Mouse (Mus musculus) frontal cortex, adult (tissue): ENCODE results near the gene Myo1e.

Experiments used
- ATAC-seq: cut with Nextera tagmentation; 2 replicates; pipeline ENCODE4 v1.9.2; 2017; ENCODE audit warnings: mild to moderate bottlenecking, moderate library complexity, mixed read lengths; ENCODE audit not compliant: low TSS enrichment

The Myo1e gene

DNA sequence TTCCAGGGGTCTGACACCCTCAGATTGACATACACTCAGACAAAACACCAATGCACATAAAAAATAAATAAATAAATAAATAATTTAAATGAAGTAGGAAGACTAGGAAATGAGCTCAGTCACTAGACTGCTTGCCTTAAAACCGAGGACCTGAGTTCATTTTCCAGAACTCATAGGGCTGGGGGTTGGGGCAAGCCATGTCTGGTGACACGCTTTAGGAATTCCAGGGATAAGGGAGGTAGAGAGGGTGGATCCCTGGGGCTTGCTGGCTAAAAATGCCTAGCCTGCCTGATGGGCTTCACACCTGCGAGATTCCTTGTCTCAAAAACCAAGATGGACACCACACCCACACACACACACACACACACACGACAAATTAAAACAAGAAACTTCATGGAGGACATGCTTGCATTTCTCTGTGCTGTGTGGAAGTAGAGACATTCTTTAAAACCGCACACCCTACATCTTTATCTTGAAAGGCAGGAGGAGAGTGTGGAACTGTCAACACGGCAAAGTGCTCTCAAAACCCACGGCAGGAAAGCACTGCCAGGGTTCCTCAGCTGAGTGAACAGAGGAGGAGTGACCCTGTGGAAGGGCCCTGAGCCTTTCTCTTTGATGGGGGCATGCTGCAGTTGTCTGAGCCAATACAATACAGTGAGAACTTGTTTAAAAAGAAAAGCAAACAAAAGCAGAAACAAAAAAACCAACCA is 13.5 kb downstream of the Myo1e start:
- no peak for ATAC-seq

DNA sequence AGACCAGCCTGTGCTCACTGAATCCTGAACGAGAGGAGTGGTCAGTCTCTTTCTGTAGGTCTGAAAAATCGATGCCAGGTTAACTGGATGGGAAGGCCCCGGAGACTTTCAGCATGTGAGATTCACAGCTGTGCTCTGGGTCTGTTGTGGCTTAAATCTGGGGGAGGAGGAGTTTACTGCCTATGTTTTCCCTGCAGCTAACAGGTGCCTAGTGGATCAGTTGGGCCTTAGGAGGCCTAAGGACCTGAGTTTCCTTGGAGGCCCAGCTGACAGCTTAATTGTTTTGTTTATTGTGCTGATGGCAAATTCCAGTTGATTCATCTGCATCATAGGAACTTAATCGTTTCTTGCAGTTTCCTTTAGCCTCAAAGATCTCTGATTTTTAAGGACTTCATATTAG is 16.0 kb downstream of the Myo1e start:
- ATAC-seq: no peak

DNA sequence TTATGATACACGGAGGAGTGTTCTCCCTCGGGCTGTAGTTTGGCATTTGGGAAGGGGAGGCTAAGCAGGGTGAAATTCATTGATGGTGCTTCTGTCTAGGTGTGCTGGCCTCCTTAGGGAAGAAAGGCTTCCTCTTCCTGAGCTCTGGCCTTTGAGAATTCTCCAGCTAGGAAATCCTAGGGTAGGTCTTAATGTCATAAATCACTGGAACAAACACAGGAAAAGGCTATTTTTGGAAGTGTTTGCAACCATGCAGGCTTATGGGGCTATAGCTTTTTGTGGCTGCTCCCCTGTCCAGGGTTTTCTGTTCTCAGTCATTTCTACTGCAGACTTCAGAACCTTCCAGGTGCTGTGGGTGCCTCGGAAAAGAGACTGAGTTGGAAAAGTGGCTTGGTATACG is 16.9 kb downstream of the Myo1e start:
- no peak for ATAC-seq

DNA sequence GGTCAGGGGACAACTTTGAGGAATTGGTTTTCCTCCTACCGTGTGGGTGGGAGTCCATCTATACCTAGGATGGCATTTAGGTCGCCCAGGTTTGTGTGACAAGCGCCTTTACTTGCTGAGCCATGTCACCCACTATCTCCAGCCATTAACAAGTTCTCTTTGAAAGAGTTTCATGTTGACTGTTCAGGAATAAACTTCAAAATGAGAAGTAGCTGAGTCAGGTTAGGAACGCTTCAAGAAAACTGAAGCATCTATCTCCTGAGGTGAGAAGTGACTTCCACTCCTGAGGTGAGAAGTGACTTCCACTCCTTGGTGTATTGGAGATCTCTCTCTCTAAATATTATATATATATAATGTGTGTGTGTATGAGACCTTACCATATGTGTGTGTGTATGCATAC is 19.2 kb downstream of the Myo1e start:
- no peak for ATAC-seq

DNA sequence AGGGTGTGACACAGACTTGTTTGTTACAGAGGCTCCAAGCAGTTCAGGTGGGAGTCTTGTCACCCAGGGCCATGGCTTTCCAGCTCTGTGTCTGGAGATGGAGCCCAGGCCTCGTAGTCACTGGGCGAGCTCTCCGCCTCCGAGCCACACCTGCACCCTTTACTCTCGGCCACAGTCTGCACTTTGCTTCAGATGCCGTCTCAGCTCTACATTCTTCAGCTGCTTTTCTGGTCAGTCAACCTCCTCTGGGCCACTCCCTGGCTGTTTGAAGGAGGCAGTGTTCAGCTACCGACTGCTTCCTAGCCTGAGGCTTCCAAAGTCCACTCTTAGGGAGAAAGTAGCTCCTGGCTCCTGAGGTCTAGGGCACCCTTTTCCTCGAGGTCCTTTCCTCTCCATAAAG is 22.7 kb downstream of the Myo1e start:
- ATAC-seq: no peak

DNA sequence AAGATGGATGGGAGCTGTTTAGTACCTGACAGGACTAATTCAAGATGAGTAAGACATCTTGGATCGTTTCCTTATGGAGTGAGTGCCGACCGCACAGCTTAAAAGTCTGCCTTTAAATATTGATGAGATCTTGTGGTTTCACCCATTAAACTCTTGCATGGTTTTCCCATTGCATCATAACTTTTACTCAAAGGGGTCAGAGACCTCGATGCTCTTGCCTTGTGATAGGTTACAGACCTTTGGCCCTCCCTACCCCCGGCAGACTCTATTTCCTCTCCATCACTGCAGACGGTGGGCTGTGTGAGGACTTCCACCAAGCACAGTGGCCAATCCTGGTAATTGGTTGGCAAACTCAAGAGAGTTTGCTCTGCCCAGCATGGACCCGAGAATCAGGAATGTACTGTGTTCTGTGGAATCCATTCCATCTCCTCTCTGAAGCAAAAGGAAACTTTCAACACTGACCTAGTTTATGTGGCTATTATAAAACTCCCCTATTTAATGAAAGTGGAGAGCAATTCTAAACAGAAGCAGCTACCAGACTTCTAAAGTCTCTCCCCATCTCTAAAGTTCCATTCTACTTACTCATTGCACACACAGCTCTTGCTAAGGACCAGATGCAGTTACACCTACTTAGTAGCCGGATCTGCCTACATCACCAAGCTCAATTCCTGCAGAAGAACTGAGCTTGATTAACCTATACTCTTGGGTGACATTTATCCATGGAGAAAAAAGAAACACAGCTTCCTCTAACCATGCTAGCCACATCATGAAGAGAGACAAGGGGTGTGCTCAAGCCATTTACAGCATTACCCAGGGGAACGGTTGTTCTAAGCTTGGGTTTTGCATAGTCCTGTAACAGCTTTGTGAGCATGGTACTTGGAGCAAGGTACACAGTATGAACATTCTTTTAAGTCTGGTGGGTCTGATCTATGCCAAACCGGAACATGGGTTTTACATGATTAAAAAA is 25.2 kb downstream of the Myo1e start:
- ATAC-seq: no peak; the same call in 1 of the 2 replicates

DNA sequence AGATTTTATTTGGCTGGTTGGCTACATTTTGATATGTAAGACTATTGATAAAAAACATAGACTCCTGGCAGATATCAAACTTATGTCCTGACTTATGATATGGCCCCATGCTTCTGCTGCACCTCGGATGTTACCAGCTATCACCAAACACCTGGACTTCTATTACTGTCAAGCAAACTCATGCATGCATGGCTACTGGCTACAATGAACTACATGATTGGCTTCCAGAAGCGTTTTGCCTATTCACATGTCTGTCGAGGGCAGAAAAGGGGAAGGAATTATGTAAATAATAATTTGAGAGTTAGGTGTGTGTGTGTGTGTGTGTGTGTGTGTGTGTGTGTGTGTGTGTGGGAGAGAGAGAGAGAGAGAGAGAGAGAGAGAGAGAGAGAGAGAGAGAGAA is 30.0 kb downstream of the Myo1e start:
- ATAC-seq: no peak

DNA sequence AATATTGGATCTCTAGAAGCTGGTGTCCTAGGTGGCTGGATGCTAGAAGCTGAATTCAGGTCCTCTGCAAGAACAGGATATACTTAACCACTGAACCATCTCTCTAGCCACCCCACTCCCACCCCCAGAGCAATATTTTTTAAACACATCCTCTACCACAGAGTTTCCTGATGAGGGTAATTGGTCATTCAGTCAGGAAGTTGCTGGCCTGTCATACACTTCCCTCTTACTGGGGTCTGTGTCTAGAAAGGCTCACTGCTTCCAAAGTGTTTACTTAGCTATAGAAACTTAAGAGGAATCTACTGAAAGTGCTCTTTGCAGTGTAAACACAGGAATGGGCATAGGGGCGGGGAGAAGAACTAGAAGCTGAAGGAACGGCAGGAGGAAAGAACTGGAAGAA is 30.4 kb downstream of the Myo1e start:
- no peak for ATAC-seq

DNA sequence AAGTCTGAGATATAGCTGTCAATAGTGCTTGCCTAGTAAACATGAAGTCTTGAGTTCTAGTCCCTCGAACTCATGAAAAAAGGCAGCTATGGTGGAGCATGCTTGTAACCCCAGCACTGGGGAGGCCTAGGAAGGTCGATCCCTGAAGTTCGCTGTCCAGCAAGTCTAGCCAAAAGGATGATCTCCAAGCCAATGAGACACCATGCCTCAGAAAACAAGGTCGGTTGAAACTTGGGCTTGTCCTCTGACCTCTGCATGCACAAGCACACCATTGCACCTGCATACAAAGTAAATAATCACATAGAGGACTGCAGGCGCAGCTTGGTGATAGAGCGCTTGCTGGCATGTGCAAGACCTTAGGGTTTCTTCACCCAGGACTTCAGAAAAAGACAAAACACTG is 31.2 kb downstream of the Myo1e start:
- ATAC-seq: no peak

DNA sequence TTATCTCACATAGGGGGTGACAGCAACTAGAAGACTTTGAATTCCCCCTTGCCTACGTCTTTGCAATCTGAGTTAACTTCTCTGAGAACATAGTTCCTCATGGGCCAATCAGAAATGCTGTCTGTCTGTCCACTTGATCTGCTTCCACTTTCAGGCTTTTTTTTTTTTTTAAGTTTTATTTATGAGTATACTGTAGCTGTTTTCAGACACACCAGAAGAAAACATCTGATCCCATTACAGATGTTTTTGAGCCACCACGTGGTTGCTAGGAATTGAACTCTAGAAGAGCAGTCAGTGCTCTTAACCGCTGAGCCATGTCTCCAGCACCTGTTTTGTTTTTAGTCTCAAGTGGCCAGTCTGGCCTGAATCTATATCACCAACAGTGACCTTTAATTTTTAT is 32.1 kb downstream of the Myo1e start:
- no peak for ATAC-seq

DNA sequence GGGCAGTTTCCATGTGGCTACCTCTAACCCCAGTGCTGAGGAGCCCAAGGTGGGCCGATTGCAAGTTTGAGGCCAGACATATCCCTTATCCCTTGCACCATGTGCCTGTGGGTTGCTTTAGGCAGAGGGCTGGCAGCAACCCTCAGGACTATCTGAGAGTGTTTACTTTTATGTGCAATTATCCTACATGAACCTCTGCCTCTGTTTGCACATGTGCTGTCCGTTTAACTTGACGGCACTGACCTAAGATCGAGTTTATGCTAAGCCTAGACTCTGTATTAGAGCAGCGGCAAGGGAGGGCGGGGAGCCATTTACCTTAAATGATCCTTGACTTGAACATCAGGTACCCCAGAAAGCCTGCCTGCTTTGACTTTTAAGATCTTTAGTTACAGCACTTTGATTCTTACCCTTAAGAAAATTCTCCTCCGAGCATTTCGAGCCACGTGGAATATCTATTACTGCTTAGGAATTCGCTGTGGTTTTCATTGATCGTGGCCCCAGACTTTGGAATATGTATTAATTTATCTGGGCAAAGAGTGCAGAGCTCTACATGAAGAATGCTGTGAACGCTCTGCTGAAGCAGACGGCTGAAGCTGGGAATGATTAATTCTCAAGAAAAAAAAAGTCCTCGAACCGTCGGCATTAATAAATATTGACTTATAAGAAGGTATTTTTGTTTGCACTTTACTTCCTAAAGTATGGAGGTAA is 33.7 kb downstream of the Myo1e start:
- ATAC-seq: no peak

DNA sequence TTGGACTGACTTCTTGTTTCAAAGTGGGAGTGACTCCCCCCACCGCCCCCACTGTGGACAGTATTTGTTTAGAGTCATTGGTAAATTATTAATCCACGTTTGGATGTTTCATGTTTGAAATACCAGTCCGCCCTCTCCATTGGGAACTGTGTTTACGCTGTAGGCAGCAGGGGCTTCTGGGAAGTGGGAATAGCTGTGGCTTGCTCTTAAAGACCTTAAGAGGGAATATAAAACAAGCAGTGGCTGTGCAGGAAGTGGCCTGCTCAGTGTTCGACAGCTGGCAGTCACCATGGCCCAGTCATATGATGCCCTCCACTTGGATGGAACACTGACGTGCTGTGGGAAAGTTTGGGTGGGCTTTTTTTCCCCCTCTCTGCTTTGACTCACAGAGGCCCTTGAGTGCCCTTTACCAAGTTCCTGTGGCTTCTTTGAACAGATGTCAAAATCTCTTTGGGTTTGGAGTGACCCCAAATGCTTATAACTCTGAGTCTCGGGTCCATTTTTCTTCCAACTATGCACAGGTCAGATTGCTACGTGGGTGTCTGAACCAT is 34.3 kb downstream of the Myo1e start:
- ATAC-seq: no peak

DNA sequence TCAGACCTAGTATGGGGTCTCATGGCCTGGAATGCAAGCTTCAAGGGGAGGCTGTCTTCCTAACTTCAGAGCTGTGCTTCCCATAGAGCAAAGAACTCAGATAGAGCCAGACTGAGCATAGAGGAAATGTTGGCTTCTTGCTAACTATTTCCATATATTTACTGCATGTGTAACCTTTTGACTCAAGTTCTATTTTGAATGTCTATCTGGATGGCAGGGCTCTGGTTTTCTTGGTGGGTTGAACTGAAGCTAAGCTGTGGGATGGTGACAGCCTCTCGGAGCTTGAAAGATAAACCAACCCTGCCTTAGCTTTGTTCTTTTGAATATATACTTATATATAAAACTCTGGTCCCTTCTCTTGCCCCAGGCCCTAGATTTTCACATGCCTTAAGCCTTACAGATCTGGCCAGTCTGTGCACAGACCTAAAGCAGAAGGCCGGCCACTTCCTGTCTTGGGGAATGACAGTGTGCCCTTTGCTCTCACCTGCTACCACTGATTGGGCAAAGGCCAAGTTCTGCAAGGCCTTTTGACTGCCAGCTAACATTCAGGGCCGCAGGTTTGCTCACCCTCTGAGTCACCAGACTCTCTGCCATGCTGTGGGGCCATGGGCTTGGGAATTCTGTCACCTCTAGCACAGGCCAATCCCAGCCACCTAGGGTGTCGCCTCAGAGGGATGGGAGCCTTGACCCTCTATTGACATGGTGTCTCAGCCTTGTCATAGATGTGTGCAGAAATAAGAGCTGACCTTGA is 35.1 kb downstream of the Myo1e start:
- no peak for ATAC-seq

DNA sequence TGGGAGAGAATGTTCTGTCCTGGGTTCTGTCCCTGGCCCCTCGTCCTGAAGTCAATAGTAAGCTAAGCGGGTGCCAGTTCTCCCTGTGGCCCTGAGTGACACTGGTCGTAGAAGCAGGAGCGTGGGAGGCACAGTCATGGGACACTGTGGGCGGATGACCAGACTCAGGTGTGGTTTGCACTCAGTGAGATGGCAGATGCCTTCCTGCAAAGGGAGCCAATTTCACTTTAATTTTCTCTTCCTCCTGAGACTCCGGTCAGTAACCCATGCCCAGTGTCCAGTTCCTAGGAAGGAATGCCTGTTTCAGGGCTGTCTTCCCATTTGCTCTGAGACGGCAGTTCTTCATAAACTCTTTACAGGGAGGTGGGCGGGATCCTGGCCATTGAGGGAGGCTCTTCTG is 36.1 kb downstream of the Myo1e start:
- ATAC-seq: no peak

DNA sequence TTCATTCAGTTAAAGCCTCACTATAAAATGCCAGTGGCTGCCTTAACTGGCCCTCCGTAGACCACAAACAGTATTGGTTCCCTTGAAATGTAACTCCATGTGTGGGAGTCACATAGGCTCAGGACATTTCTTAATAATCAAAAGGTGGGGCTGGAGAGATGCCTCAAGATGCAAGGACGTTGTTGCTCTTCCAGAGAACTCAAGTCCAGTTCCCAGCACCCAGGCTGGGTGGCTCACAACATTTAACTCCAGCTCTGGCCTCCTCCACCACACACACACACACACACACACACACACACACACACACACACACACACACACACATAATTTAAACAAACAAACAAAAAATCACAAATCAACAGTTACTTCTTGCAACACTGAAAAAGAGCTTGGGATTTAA is 36.6 kb downstream of the Myo1e start:
- no peak for ATAC-seq

DNA sequence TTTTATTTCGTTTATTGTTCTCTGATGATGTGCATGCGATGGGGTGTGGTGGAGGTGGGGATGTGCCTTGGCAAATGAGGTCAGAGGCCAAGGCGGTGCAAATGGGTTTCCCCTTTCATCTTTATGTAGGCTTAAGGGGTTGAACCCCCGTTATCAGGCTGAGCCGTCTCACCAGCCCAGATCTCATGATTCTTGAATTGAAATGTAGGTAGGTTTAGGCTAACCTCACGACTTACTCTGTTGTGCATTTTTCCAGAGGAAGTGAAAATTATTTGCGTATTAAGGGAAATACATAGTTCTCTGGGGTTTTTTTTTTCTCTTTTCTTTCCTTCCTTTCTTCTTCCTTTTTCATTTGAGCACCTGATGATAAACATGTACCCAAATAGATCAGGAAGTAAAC is 37.0 kb downstream of the Myo1e start:
- no peak for ATAC-seq

DNA sequence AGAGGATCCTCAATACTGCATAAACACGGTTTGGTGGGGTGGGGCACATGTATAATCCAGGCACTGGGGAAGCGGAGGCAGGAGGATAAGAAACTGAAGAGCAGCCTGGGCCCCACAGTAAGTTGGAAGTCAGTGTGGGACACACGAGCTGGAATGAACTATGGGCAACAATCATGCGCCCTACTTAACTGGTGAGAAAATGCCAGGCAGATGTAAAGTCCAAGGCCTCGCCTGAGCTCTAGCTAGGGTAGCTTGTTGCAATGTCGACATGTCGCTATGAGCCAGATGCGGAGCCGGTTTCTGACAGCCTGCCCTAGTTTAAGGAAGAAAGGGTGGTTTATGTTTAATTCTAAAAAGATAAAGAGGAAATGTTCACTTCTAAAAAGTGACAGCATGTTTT is 37.9 kb downstream of the Myo1e start:
- no peak for ATAC-seq

DNA sequence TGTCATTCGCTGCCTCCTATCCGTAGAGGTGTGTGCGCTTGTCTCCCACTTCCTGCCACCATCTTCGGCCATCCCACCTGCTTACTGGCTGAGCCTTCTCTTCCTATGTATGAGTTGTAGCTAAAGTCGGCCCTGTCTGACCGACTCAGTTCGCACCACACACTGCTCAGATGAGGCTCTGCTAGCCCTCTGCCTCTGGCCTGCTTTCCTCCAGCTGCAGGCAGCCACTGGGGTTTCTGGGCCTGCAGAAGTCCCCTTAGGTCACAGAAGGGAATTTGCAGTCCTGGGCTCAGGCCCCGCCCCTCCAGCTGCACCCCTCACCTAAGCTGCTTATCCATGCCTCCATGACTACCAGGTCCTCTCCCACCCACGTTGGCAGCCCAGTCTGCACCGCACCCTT is 39.3 kb downstream of the Myo1e start:
- ATAC-seq: no peak

DNA sequence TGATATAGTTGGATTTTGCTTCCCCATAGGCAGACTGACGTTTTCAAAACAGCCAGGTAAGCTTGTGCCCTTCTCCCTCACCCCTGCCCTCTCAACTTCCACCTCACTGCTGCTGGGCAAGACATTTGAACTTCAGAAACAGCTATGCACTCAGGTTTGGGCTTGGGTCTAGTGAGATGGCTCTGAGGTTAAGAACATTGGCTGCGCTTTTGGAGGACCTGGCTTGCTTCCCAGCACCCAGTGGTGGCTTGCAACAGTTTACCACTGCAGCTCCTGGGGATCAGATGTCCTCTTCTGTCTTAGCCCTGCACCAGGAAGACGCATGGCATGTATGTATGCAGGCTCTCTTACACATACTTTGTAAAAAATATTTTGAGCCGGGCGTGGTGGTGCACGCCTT is 40.9 kb downstream of the Myo1e start:
- ATAC-seq: no peak

DNA sequence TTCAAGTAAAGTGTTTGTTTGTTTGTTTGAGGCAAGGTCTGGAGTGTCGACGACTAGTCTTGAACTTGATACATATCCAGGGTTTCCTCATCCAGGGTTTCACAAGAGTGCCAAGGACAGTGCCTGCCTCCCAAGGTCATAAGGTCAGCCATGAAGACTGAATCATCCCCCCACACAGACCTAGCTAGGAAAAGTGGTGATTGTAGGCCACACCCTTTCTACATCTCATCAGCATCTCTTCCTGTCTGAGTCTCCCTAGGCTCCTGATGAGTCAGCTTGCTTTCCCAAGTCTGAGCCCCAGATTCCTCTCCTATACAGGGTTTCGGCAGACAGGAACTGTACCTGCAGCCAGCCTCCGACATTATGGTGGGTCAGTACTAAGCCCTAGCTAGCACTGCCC is 41.7 kb downstream of the Myo1e start:
- peak; percentile 52 for ATAC-seq

DNA sequence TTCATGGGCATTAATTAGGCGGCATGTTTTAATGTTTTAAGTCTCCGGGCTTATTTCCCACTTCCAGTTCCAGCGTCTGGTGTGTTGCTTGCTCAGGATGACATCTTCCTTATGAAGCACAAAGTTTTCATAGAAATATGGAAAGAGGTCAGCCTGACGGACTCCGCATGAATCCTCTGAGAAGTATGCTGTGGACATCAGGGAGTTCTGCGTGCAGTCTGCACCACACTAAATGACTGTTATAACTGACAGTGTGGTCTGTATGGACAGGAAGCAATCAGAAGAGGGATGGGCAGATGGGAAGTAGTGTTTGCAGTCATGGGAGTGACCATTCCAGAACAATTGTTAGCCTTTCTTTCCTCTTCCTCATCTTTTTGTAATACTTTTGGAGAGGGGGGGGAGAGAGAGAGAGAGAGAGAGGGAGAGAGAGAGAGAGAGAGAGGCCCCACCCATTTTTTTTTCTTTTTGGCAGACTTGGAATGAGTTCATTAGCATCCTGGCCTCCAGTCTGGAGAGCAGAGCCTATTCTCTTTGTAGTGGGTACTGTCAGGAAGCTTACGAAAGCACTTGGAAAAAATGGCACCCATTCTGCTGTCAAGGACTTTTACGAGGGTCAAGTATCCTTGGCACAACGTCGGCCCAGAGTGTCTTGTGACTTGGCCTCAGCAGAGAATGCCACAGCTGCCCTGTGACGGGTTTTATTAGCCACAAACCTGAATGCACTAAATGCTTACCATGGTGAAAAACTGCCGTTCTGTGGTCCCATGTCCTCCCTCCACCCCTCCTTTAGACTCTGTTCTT is 42.9 kb downstream of the Myo1e start:
- no peak for ATAC-seq
